12 mouse cellular contexts compared by ENCODE assay signal in genomic region chr7:132900826-132901531, GRCm38 (mm10). TPM values are rescaled to one million over a fixed set of nuclear protein-coding genes. Genes with fewer than 3 reads are reported as not detected.
DNase-seq lines count a peak whose midpoint lies in the region; ATAC-seq lines count a peak whose summit lies in the region.
"Had no signal": no experiment of that assay in that cellular context is flagged by ENCODE, and none has a peak within 500 bp of the region (broad histone marks: within the 10 kb centered on the region; RNA-seq: fewer than 3 reads in every experiment).

No protein-coding gene starts in this region.

- DNase-seq in adrenal gland, adult (ENCODE audit: inconsistent age in 2 of 2, low spot score in 1 of 2) = peak; percentile 41 to 76
- DNase-seq in adrenal gland, postnatal 4 days (ENCODE audit: low spot score in 2 of 2) = no peak
- DNase-seq in testis, postnatal 10 days (ENCODE audit: low spot score) = peak; percentile 32
- DNase-seq in testis, postnatal 14 days (ENCODE audit: low spot score) = no peak
- DNase-seq in heart, postnatal 4 days = peak; percentile 33
- no peak for DNase-seq in natural killer cell, adult 2 months (ENCODE audit: low spot score in 2 of 2)
- no peak for DNase-seq in left cerebral cortex, adult 8-10 months (ENCODE audit: low spot score in 2 of 2)
- DNase-seq: cerebellum, postnatal 36 days; kidney, adult 2 months had no signal

- H3K4me1 ChIP-seq in stomach, embryonic 16.5 days (ENCODE audit: control insufficient read depth, insufficient read depth, low read length) = no peaks in the 10 kb centered on the region
- H3K4me1 ChIP-seq: limb, embryonic 12.5 days had no signal

- no peaks in the 10 kb centered on the region; the same call in 1 of the 2 replicates for H3K9me3 ChIP-seq in stomach, embryonic 16.5 days (replicated peaks; ENCODE audit: control insufficient read depth, low read length)
- H3K9me3 ChIP-seq: limb, embryonic 12.5 days had no signal

- H3K36me3 ChIP-seq in stomach, embryonic 16.5 days (ENCODE audit: control insufficient read depth, insufficient read depth, low read length) = no peaks in the 10 kb centered on the region
- H3K36me3 ChIP-seq: limb, embryonic 12.5 days had no signal

- WGBS in stomach, embryonic 16.5 days = 49% methylated on average over 2 of the region's 2 CpGs

- H3K4me2 ChIP-seq in stomach, embryonic 16.5 days (ENCODE audit: low read depth, low read length) = no peak overlapping the region
- H3K4me2 ChIP-seq: limb, embryonic 12.5 days had no signal

- H3K27me3 ChIP-seq in stomach, embryonic 16.5 days (ENCODE audit: control insufficient read depth, insufficient read depth, low read length) = no peaks in the 10 kb centered on the region
- H3K27me3 ChIP-seq: limb, embryonic 12.5 days had no signal

- no peak overlapping the region for H3K9ac ChIP-seq in stomach, embryonic 16.5 days (ENCODE audit: low read length)
- H3K9ac ChIP-seq: limb, embryonic 12.5 days had no signal

- peak overlapping the region; percentile 62; the same call in 1 of the 2 replicates for H3K27ac ChIP-seq in stomach, embryonic 16.5 days (ENCODE audit: low read length)
- H3K27ac ChIP-seq: limb, embryonic 12.5 days; macrophage had no signal

- peak; percentile 91 for ATAC-seq in stomach, embryonic 16.5 days (ENCODE audit: insufficient read depth, low FRiP score)

- no peak overlapping the region for H3K4me3 ChIP-seq in stomach, embryonic 16.5 days (replicated peaks; ENCODE audit: low read length)
- H3K4me3 ChIP-seq: limb, embryonic 12.5 days had no signal

RNA-seq across cellular contexts. Expression of gene Zranb1, which starts 30.0 kb away (rescaled TPM):
- total RNA-seq in adrenal gland, postnatal 4 days (2021) = 10 to 100 TPM; 45.8 to 47.1 TPM
- total RNA-seq in heart, postnatal 4 days (2021) = 10 to 100 TPM; 35.0 to 36.1 TPM
- polyA plus RNA-seq in stomach, embryonic 16.5 days (2015; fragmentation: Nextera tagmentation; extraction: Ambion mirVana) = 10.5 and 10.6 TPM in 2 replicates
- total RNA-seq in left cerebral cortex, adult 8-10 months (2022) = 10 to 100 TPM; 43.8 to 55.4 (median 47.9) TPM

RNA-seq across cellular contexts. Expression of gene Abraxas2, which starts 42.0 kb away (rescaled TPM):
- total RNA-seq in adrenal gland, postnatal 4 days (2021) = 10 to 100 TPM; 39.4 to 42.2 TPM
- 10 to 100 TPM; 24.5 to 24.7 TPM for total RNA-seq in heart, postnatal 4 days (2021)
- polyA plus RNA-seq in stomach, embryonic 16.5 days (2015; fragmentation: Nextera tagmentation; extraction: Ambion mirVana) = 31.0 and 31.5 TPM in 2 replicates
- 10 to 100 TPM; 28.0 to 31.7 (median 29.1) TPM for total RNA-seq in left cerebral cortex, adult 8-10 months (2022)

RNA-seq across cellular contexts. Expression of gene Eef1akmt2, which starts 48.5 kb away (rescaled TPM):
- 10 to 100 TPM; 36.0 to 36.2 TPM for total RNA-seq in adrenal gland, postnatal 4 days (2021)
- 10 to 100 TPM; 17.3 to 19.7 TPM for total RNA-seq in heart, postnatal 4 days (2021)
- 54.3 and 56.5 TPM in 2 replicates for polyA plus RNA-seq in stomach, embryonic 16.5 days (2015; fragmentation: Nextera tagmentation; extraction: Ambion mirVana)
- 10 to 100 TPM; 34.1 to 38.8 (median 37.0) TPM for total RNA-seq in left cerebral cortex, adult 8-10 months (2022)

Comparison
In these comparisons a context has a peak if more than half of its experiments do, and no peak if none do; other contexts are left out.
1. DNase-seq: peak in adrenal gland, adult (2 of 2), testis, postnatal 10 days (single experiment) and heart, postnatal 4 days (single experiment); none in adrenal gland, postnatal 4 days (0 of 2), testis, postnatal 14 days (single experiment), natural killer cell, adult 2 months (0 of 2) and left cerebral cortex, adult 8-10 months (0 of 2).